ENCODE assay signal across 8 mouse cellular contexts in genomic region chr13:12680283-12680953, GRCm38 (mm10).
DNase-seq lines count a peak whose midpoint lies in the region; ATAC-seq lines count a peak whose summit lies in the region.
"Not testable (repeated sequence)": the region's sequence is repeated elsewhere in the genome, so short reads cannot be mapped to it uniquely, and the experiment has no call there.

No protein-coding gene starts in this region.

- intact Hi-C loops in gastrocnemius, postnatal 14 days (cut with DNase I; ENCODE audit: low total_unique reads), result not testable (repeated sequence)

- DNase-seq in adipocyte (ENCODE audit: low spot score), result peak; percentile 64
- peak; percentile 16 to 56 for DNase-seq in cerebellum, postnatal 36 days
- peak; percentile 12 for DNase-seq in gastrocnemius, postnatal 14 days
- peak; percentile 62 to 65 for DNase-seq in left cerebral cortex, adult 18-20 months (ENCODE audit: low spot score in 2 of 2)
- peak; percentile 73 for DNase-seq in lung, postnatal 10 days
- DNase-seq in ovary, adult 18-20 months (ENCODE audit: low spot score), result peak; percentile 11
- DNase-seq in thymus, postnatal 25 days, result peak; percentile 27

- ATAC-seq in inflammation-experienced regulatory T-cells, adult 6 months, result peak; percentile 52

Comparison
In these comparisons a context has a peak if more than half of its experiments do, and no peak if none do; other contexts are left out.
1. Peak in every context shown above with its lines: DNase-seq and ATAC-seq.
2. DNase-seq: peak in every context shown above with its lines; median percentile 73 in lung, postnatal 10 days; 64 in adipocyte; 64 in left cerebral cortex, adult 18-20 months; 36 in cerebellum, postnatal 36 days; 27 in thymus, postnatal 25 days; 12 in gastrocnemius, postnatal 14 days; 11 in ovary, adult 18-20 months.